ENCODE assay signal across 8 mouse cellular contexts in genomic region chr10:25307770-25308169, GRCm38 (mm10). TPM values are rescaled to one million over a fixed set of nuclear protein-coding genes. Genes with fewer than 3 reads are reported as not detected.
DNase-seq lines count a peak whose midpoint lies in the region; ATAC-seq and TF ChIP-seq lines count a peak whose summit lies in the region.

Gene Akap7 (minus strand): TSS chr10:25307870.

- no peak within 1 kb of the TSS for H3K4me3 ChIP-seq in ES-E14 (ENCODE audit: insufficient read depth in 1 of 2, low read depth in 1 of 2, low read length in 2 of 2, poor library complexity in 1 of 2, severe bottlenecking in 1 of 2)
- H3K4me3 ChIP-seq in hindbrain, embryonic 16.5 days (ENCODE audit: low read length): no peak within 1 kb of the TSS
- no peak within 1 kb of the TSS for H3K4me3 ChIP-seq in macrophage (ENCODE audit: inconsistent target)

- H3K36me3 ChIP-seq in ES-E14 (ENCODE audit: control insufficient read depth, insufficient read depth, low read length, poor library complexity, severe bottlenecking) (no peaks in the 10 kb centered on the region), macrophage (ENCODE audit: inconsistent target) (no peaks in the 10 kb centered on the region)
- H3K36me3 ChIP-seq in hindbrain, embryonic 16.5 days (ENCODE audit: control insufficient read depth, insufficient read depth, low read length): no peaks in the 10 kb centered on the region

- in situ Hi-C loops in ES-E14 (cut with MboI; ENCODE audit: low sequenced_read_pairs in 2 of 2, unreplicated experiment in 2 of 2): no loop called here

- H3K27ac ChIP-seq in ES-E14 (ENCODE audit: insufficient read depth, low read depth, low read length, poor library complexity, severe bottlenecking) (no peak within 1 kb of the TSS), macrophage (no peak within 1 kb of the TSS)
- H3K27ac ChIP-seq in hindbrain, embryonic 16.5 days (ENCODE audit: low read depth, low read length): no peak within 1 kb of the TSS

- H3K9me3 ChIP-seq in ES-E14 (ENCODE audit: control insufficient read depth, insufficient read depth, low read depth, low read length): no peaks in the 10 kb centered on the region
- no peaks in the 10 kb centered on the region for H3K9me3 ChIP-seq in hindbrain, embryonic 16.5 days (ENCODE audit: control insufficient read depth, low read length)

- peaks cover 0 to 5% of the 10 kb centered on the region in 2 experiments; a peak in 1 of 4 replicates for H3K4me1 ChIP-seq in ES-E14 (ENCODE audit: control insufficient read depth in 2 of 2, insufficient read depth in 2 of 2, low read length in 2 of 2, poor library complexity in 1 of 2)
- H3K4me1 ChIP-seq in hindbrain, embryonic 16.5 days (ENCODE audit: control insufficient read depth, insufficient read depth, low read depth, low read length): peaks cover 3% of the 10 kb centered on the region; the same call in 1 of the 2 replicates

- WGBS in hindbrain, embryonic 16.5 days: 88% methylated on average over 9 of the region's 9 CpGs
- WGBS in macrophage (ENCODE audit: missing documents): 97% methylated on average over 9 of the region's 9 CpGs

- intact Hi-C loops in gastrocnemius, postnatal 14 days (cut with DNase I; ENCODE audit: low total_unique reads): no loop called here

- no peaks in the 10 kb centered on the region for H3K27me3 ChIP-seq in hindbrain, embryonic 16.5 days (replicated peaks; ENCODE audit: control insufficient read depth, insufficient read depth, low read length)

- no peaks in the 10 kb centered on the region for H3K79me2 ChIP-seq in macrophage (ENCODE audit: inconsistent target)

- no peak for DNase-seq in ES-E14 (ENCODE audit: low read depth, low spot score)
- DNase-seq in adrenal gland, postnatal 36 days: no peak
- DNase-seq in gastrocnemius, postnatal 14 days: no peak
- DNase-seq in ovary, postnatal 10 days (ENCODE audit: low spot score): no peak
- DNase-seq in retina, postnatal 1 day: no peak
- DNase-seq in frontal cortex, postnatal 36 days (ENCODE audit: low spot score in 2 of 2): no peak

- no peak within 1 kb of the TSS for H3K9ac ChIP-seq in ES-E14 (ENCODE audit: insufficient read depth, low read depth, low read length, poor library complexity, severe bottlenecking)
- no peak within 1 kb of the TSS for H3K9ac ChIP-seq in hindbrain, embryonic 16.5 days (ENCODE audit: low read depth, low read length)

- no peak for ATAC-seq in hindbrain, embryonic 16.5 days

- no peak within 1 kb of the TSS for H3K4me2 ChIP-seq in hindbrain, embryonic 16.5 days (ENCODE audit: low read length)

TF ChIP-seq in ES-E14, 5 proteins besides CTCF, POLR2A, EP300 and RAD21:
- no peak for TF ChIP-seq ZC3H11A (IDR thresholded peaks at IDR 0.05; ENCODE audit: borderline replicate concordance, low read depth, low read length)
- TF ChIP-seq MAFK (IDR thresholded peaks at IDR 0.05; ENCODE audit: insufficient read depth, low read depth, low read length): no peak
- TF ChIP-seq HCFC1 (IDR thresholded peaks at IDR 0.05; ENCODE audit: borderline replicate concordance, insufficient read depth, low read length): no peak
- no peak for TF ChIP-seq ZNF384 (IDR thresholded peaks at IDR 0.05; ENCODE audit: low read depth, low read length)
- TF ChIP-seq CHD2 (IDR thresholded peaks at IDR 0.05; ENCODE audit: low read depth, low read length): no peak

RNA-seq across cellular contexts. Expression of gene Akap7, which starts in this region (rescaled TPM):
- total RNA-seq in ES-E14 (2012; rRNA removed): 12.8 and 13.5 TPM in 2 replicates
- 10 to 100 TPM; 54.9 to 72.6 TPM for total RNA-seq in adrenal gland, postnatal 36 days (2021)
- total RNA-seq in gastrocnemius, postnatal 14 days (2021): 10 to 100 TPM; 36.8 to 41.5 TPM
- 61.6 and 78.8 TPM in 2 replicates for polyA plus RNA-seq in hindbrain, embryonic 16.5 days (2015; fragmentation: Nextera tagmentation; extraction: Ambion mirVana)
- total RNA-seq in macrophage (2018; cell fraction: chromatin; rRNA removed): 10 to 100 TPM; 12.1 to 60.6 (median 42.5) TPM
- 10 to 100 TPM; 13.8 to 22.4 (median 18.9) TPM for total RNA-seq in macrophage (2018; cell fraction: cytosol; rRNA removed)
- 10 to 100 TPM; 13.8 to 67.6 (median 29.7) TPM for total RNA-seq in macrophage (2018; cell fraction: nucleus; rRNA removed)
- polyA plus RNA-seq in macrophage (2018): 12.5 to 57.2 TPM (median 15.2 TPM) in 3 replicates
